In the genomic region with DNA sequence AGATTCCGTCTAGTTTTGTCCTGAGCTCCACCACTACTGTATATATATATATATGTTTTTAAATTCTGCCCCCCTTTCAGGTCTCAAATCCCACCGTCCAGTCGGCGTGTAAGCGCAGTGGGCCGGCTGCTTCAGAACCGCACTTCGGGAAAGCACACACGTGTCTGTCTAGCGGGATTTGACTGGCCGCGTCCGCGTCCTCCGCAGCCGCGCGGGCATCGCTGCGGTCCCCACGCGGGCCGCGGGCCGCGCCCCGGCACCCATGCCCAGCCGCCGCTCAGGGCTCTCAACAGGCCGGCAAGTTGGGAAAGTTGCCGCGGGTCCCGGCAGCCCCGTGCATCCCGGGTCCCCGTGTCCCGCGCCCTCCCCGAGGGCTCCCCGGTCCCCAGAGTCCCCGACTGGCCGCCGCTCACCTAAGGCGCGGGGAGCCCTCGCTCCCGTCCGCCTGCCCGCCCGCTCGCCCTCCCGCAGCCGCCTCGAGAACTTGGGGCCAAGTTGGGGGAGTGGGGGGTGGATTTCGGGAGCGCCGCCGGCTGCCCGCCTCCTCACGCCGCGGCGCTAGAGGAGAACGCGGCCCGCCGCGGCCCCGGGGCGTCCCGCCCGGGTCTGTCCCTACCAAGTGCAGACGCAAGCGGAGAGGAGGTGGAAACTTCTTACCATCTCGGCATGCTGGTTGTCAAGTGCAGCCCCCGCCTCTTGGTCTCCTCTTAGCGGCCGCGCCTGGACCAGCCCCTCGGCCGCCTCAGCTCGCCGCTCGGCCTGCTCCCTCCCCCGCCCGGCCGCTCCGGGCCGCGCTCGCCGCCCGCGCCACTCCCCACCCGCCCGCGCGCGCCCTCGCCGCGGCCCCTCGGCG, we compare ENCODE assay signal across 8 mouse cellular contexts. TPM values are rescaled to one million over a fixed set of nuclear protein-coding genes. Genes with fewer than 3 reads are reported as not detected.
A peak's percentile ranks its signal among the peaks of the same experiment; 100 is the strongest.
DNase-seq lines count a peak whose midpoint lies in the region; ATAC-seq and TF ChIP-seq lines count a peak whose summit lies in the region.

No protein-coding gene starts in this region.

- peak; percentile 39; the same call in 1 of the 2 replicates for TF ChIP-seq CTCF in stomach, postnatal 0 days (IDR thresholded peaks at IDR 0.05; ENCODE audit: low read depth)

- peak overlapping the region; percentile 98 for H3K4me2 ChIP-seq in heart, embryonic 12.5 days
- H3K4me2 ChIP-seq in kidney, embryonic 15.5 days = peak overlapping the region; percentile 98
- peak overlapping the region; percentile 86 for H3K4me2 ChIP-seq in stomach, postnatal 0 days (replicated peaks; ENCODE audit: low read depth)

- no peaks in the 10 kb centered on the region for H3K9me3 ChIP-seq in heart, embryonic 12.5 days (replicated peaks)
- H3K9me3 ChIP-seq in kidney, embryonic 15.5 days (replicated peaks) = no peaks in the 10 kb centered on the region
- H3K9me3 ChIP-seq in stomach, postnatal 0 days (ENCODE audit: control insufficient read depth, low read length) = no peaks in the 10 kb centered on the region

- peak overlapping the region; percentile 79 for H3K4me3 ChIP-seq in heart, embryonic 12.5 days
- peak overlapping the region; percentile 77 for H3K4me3 ChIP-seq in kidney, embryonic 15.5 days (replicated peaks)
- H3K4me3 ChIP-seq in stomach, postnatal 0 days (ENCODE audit: low read depth, low read length) = peak overlapping the region; percentile 72

- H3K36me3 ChIP-seq in heart, embryonic 12.5 days = no peaks in the 10 kb centered on the region
- H3K36me3 ChIP-seq in kidney, embryonic 15.5 days = no peaks in the 10 kb centered on the region
- no peaks in the 10 kb centered on the region for H3K36me3 ChIP-seq in stomach, postnatal 0 days (ENCODE audit: control insufficient read depth, insufficient read depth, low read length)

- H3K27ac ChIP-seq in heart, embryonic 12.5 days (ENCODE audit: poor library complexity, severe bottlenecking) = no peak overlapping the region
- peak overlapping the region; percentile 86 for H3K27ac ChIP-seq in kidney, embryonic 15.5 days
- peak overlapping the region; percentile 93 for H3K27ac ChIP-seq in stomach, postnatal 0 days (replicated peaks)

- peak; percentile 6 for DNase-seq in right cerebral cortex, adult 18-20 months
- DNase-seq in right cerebral cortex, postnatal 36 days (ENCODE audit: low spot score in 2 of 2) = no peak
- DNase-seq in embryo, embryonic 11.5 days (ENCODE audit: low read depth, low spot score) = peak; percentile 45
- DNase-seq in lung, postnatal 10 days = peak; percentile 60
- no peak for DNase-seq in stomach, postnatal 0 days (ENCODE audit: low spot score)
- no peak for DNase-seq in layer of hippocampus, postnatal 25 days (ENCODE audit: extremely low spot score in 1 of 2, low spot score in 1 of 2)

- H3K9ac ChIP-seq in heart, embryonic 12.5 days = peak overlapping the region; percentile 74
- H3K9ac ChIP-seq in kidney, embryonic 15.5 days = peak overlapping the region; percentile 75
- peak overlapping the region; percentile 78 for H3K9ac ChIP-seq in stomach, postnatal 0 days (ENCODE audit: low read length)

- peaks cover 7% of the 10 kb centered on the region for H3K4me1 ChIP-seq in heart, embryonic 12.5 days (replicated peaks)
- H3K4me1 ChIP-seq in kidney, embryonic 15.5 days = peaks cover 18% of the 10 kb centered on the region
- 0 out of 2 replicates have a peak, but pooled peaks cover 2% of the 10 kb centered on the region for H3K4me1 ChIP-seq in stomach, postnatal 0 days (replicated peaks; ENCODE audit: control insufficient read depth, insufficient read depth)

- no peak for TF ChIP-seq EP300 in stomach, postnatal 0 days (optimal IDR thresholded peaks at IDR 0.05)

- WGBS in heart, embryonic 12.5 days = under 1% methylated on average over 98 of the region's 104 CpGs
- under 1% methylated on average over 87 of the region's 104 CpGs for WGBS in kidney, embryonic 15.5 days
- under 1% methylated on average over 73 of the region's 104 CpGs for WGBS in stomach, postnatal 0 days

- peaks cover 53% of the 10 kb centered on the region for H3K27me3 ChIP-seq in heart, embryonic 12.5 days (replicated peaks)
- H3K27me3 ChIP-seq in kidney, embryonic 15.5 days = peaks cover 38% of the 10 kb centered on the region
- H3K27me3 ChIP-seq in stomach, postnatal 0 days (ENCODE audit: control insufficient read depth, insufficient read depth, low read length) = no peaks in the 10 kb centered on the region

- peak; percentile 76 for ATAC-seq in heart, embryonic 12.5 days (ENCODE audit: insufficient number of reproducible peaks, low FRiP score)
- peak; percentile 92 for ATAC-seq in kidney, embryonic 15.5 days (replicated peaks; ENCODE audit: low FRiP score)
- ATAC-seq in stomach, postnatal 0 days (ENCODE audit: low FRiP score, low TSS enrichment) = peak; percentile 83

RNA-seq across cellular contexts. Expression of gene Bnc2, which starts 0.5 kb away (rescaled TPM):
- 1.6 and 1.7 TPM in 2 replicates for polyA plus RNA-seq in heart, embryonic 12.5 days (2016; fragmentation: Nextera tagmentation; extraction: Ambion mirVana)
- 9.7 and 11.1 TPM in 2 replicates for polyA plus RNA-seq in kidney, embryonic 15.5 days (2015; fragmentation: Nextera tagmentation; extraction: Ambion mirVana)
- 5.8 and 6.9 TPM in 2 replicates for polyA plus RNA-seq in stomach, postnatal 0 days (2015; fragmentation: Nextera tagmentation; extraction: Ambion mirVana)
- 1 to 10 TPM in 1 of 2 experiments, under 1 TPM in 1; 0.62 to 1.1 TPM for total RNA-seq in layer of hippocampus, postnatal 25 days (2021)

Comparison
In these comparisons a context has a peak if more than half of its experiments do, and no peak if none do; other contexts are left out.
1. DNase-seq: peak in right cerebral cortex, adult 18-20 months (single experiment), embryo, embryonic 11.5 days (single experiment) and lung, postnatal 10 days (single experiment); none in right cerebral cortex, postnatal 36 days (0 of 2), stomach, postnatal 0 days (single experiment) and layer of hippocampus, postnatal 25 days (0 of 2).
2. Peak in every context shown above with its lines, with median percentiles within 50 percentile points of each other: ATAC-seq, H3K4me2 ChIP-seq, H3K4me3 ChIP-seq and H3K9ac ChIP-seq.